Mouse (Mus musculus): ENCODE measurements at regions not wholly inside any gene's neighbourhood (a gene's known extent, or its start where the extent isn't known, plus 50 kb on each side); places are given as distances from the start of the nearest gene placed in this dataset.

- Histone ChIP-seq H3K4me1 (ENCODE audit: control insufficient read depth in 1 of 2, insufficient read depth in 2 of 2, low read length in 2 of 2) (no peaks in the 10 kb centered on the region), H3K27me3 (ENCODE audit: control insufficient read depth in 1 of 2, insufficient read depth in 2 of 2, low read length in 2 of 2) (no peaks in the 10 kb centered on the region), H3K9ac (ENCODE audit: control insufficient read depth, low read depth, low read length, poor library complexity, severe bottlenecking) (no peak overlapping the region), H3K27ac (ENCODE audit: control insufficient read depth, low read depth, low read length) (no peak overlapping the region), H3K9me3 (replicated peaks; ENCODE audit: insufficient read depth, low read length) (no peaks in the 10 kb centered on the region), H3K36me3 (ENCODE audit: control insufficient read depth in 1 of 2, insufficient read depth in 2 of 2, low read length in 2 of 2) (no peaks in the 10 kb centered on the region), H3K79me2 (ENCODE audit: control insufficient read depth, insufficient read depth, low read length, poor library complexity) (no peaks in the 10 kb centered on the region), H3K4me3 (ENCODE audit: control insufficient read depth in 1 of 2, insufficient read depth in 1 of 2, low read depth in 2 of 2, low read length in 2 of 2) (no peak overlapping the region)
- TF ChIP-seq ELF1 (IDR thresholded peaks at IDR 0.05; ENCODE audit: low read depth, low read length) = no peak
- TF ChIP-seq HCFC1 (IDR thresholded peaks at IDR 0.05; ENCODE audit: low read depth, low read length) = no peak
- TF ChIP-seq CTCF (IDR thresholded peaks at IDR 0.05 in 2 of 3, conservative IDR thresholded peaks at IDR 0.05 in 1 of 3; ENCODE audit: control insufficient read depth in 1 of 3, insufficient read depth in 1 of 3, low read depth in 2 of 3, low read length in 3 of 3, poor library complexity in 1 of 3, severe bottlenecking in 1 of 3) = no peak
- no peak for TF ChIP-seq SMC3 (IDR thresholded peaks at IDR 0.05; ENCODE audit: low read depth, low read length)
- no peak for TF ChIP-seq MXI1 (IDR thresholded peaks at IDR 0.05; ENCODE audit: low read depth, low read length)
- TF ChIP-seq ZNF384 (IDR thresholded peaks at IDR 0.05; ENCODE audit: low read depth, low read length) = no peak
- no peak for TF ChIP-seq MEF2A (IDR thresholded peaks at IDR 0.05; ENCODE audit: extremely low read depth, insufficient replicate concordance, low read depth, low read length, poor library complexity, severe bottlenecking)
- no peak for TF ChIP-seq MYB (IDR thresholded peaks at IDR 0.05; ENCODE audit: low read depth, low read length)
- TF ChIP-seq MAZ (IDR thresholded peaks at IDR 0.05; ENCODE audit: low read depth, low read length) = no peak
- no peak for TF ChIP-seq BHLHE40 (IDR thresholded peaks at IDR 0.05; ENCODE audit: borderline replicate concordance, low read depth, low read length)
- TF ChIP-seq ZKSCAN1 (IDR thresholded peaks at IDR 0.05; ENCODE audit: low read depth, low read length) = no peak
- TF ChIP-seq GABPA (IDR thresholded peaks at IDR 0.05; ENCODE audit: low read depth, low read length) = no peak
- TF ChIP-seq JUND (IDR thresholded peaks at IDR 0.05; ENCODE audit: low read depth, low read length) = no peak
- TF ChIP-seq NELFE (IDR thresholded peaks at IDR 0.05; ENCODE audit: low read depth, low read length) = no peak
- DNase-seq (ENCODE audit: low read depth, low spot score) = no peak
These were observed 103.4 kb upstream of the Pmepa1 start for GRCm38 (mm10) chr2:173379736-173380135.

DNA sequence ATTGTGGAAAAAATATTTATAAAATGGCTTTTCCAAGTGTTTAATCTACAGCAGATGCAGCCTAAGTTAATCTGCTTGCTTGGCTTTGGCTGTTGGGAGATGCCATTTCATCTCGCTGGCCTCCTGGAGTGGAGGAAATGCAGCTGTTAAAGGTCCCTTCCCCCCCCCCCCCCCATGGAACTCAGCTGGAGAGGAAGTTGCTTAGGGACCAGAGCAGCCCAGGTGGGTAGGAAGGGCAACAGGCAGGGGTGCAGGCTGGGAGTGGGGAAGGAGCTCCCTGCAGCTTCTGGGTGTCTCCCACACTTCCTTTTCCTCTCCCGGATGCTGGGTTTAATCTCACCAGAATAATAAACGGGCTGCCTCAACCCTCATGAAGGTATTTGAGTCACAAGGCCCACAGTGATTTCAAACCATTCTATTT, 104.0 kb upstream of the Pmepa1 start:
- TF ChIP-seq TCF12 (IDR thresholded peaks at IDR 0.05; ENCODE audit: low read depth, low read length) (no peak), USF2 (IDR thresholded peaks at IDR 0.05; ENCODE audit: borderline replicate concordance in 1 of 2, insufficient read depth in 1 of 2, low read depth in 1 of 2, low read length in 2 of 2) (no peak), CHD1 (IDR thresholded peaks at IDR 0.05; ENCODE audit: low read depth, low read length) (no peak), MYB (IDR thresholded peaks at IDR 0.05; ENCODE audit: low read depth, low read length) (no peak), POLR2AphosphoS5 (IDR thresholded peaks at IDR 0.05; ENCODE audit: borderline replicate concordance, low read depth, low read length) (no peak), POLR2AphosphoS2 (IDR thresholded peaks at IDR 0.05; ENCODE audit: low read length) (no peak), RAD21 (IDR thresholded peaks at IDR 0.05; ENCODE audit: low read depth, low read length) (no peak), MAX (IDR thresholded peaks at IDR 0.05; ENCODE audit: low read length) (no peak), CHD2 (IDR thresholded peaks at IDR 0.05; ENCODE audit: low read length) (no peak), MYC (IDR thresholded peaks at IDR 0.05; ENCODE audit: low read depth, low read length) (no peak), JUND (IDR thresholded peaks at IDR 0.05; ENCODE audit: low read depth, low read length) (no peak)
- no peaks in the 10 kb centered on the region for H3K79me2 ChIP-seq (ENCODE audit: control insufficient read depth, insufficient read depth, low read length, poor library complexity)

More for the DNA sequence above, 104.0 kb upstream of the Pmepa1 start:
- no peak for DNase-seq (ENCODE audit: low read depth, low spot score)
- Histone ChIP-seq H3K36me3 (ENCODE audit: control insufficient read depth in 1 of 2, insufficient read depth in 2 of 2, low read length in 2 of 2) (no peaks in the 10 kb centered on the region), H3K27ac (ENCODE audit: control insufficient read depth, low read depth, low read length) (no peak overlapping the region), H3K27me3 (ENCODE audit: control insufficient read depth in 1 of 2, insufficient read depth in 2 of 2, low read length in 2 of 2) (no peaks in the 10 kb centered on the region), H3K9ac (ENCODE audit: control insufficient read depth, low read depth, low read length, poor library complexity, severe bottlenecking) (no peak overlapping the region), H3K9me3 (replicated peaks; ENCODE audit: insufficient read depth, low read length) (no peaks in the 10 kb centered on the region), H3K4me1 (ENCODE audit: control insufficient read depth in 1 of 2, insufficient read depth in 2 of 2, low read length in 2 of 2) (no peaks in the 10 kb centered on the region), H3K4me3 (ENCODE audit: control insufficient read depth in 1 of 2, insufficient read depth in 1 of 2, low read depth in 2 of 2, low read length in 2 of 2) (no peak overlapping the region)
